Mouse (Mus musculus) intestine, embryonic 16.5 days (tissue): ENCODE measurements around the gene Srbd1. TPM values are rescaled to one million over a fixed set of nuclear protein-coding genes. Genes with fewer than 3 reads are reported as not detected.

Source experiments
- ATAC-seq: fragments of 200-750 bp; cut with Nextera tagmentation; 2 replicates; pipeline ENCODE4 v1.8.0; 2017; ENCODE audit warnings: moderate TSS enrichment, moderate library complexity
- H3K27ac ChIP-seq: fragments of 300-500 bp; sonication (generic); 2 replicates; pipeline ENCODE4 v1.5.1; 2014; ENCODE audit warnings: mild to moderate bottlenecking, low read length
- H3K27me3 ChIP-seq: fragments of 300-500 bp; sonication (generic); replicated peaks from 2 replicates; pipeline ENCODE4 v1.6.1; 2014; ENCODE audit warnings: low read length, control low read depth, mixed read lengths; ENCODE audit not compliant: control insufficient read depth, insufficient read depth
- H3K36me3 ChIP-seq: fragments of 300-500 bp; sonication (generic); 2 replicates; pipeline ENCODE4 v1.6.1; 2014; ENCODE audit warnings: low read length, control low read depth; ENCODE audit not compliant: control insufficient read depth, insufficient read depth
- H3K4me1 ChIP-seq: fragments of 300-500 bp; sonication (generic); 2 replicates; pipeline ENCODE4 v1.6.1; 2014; ENCODE audit warnings: low read length, control low read depth, mixed read lengths; ENCODE audit not compliant: control insufficient read depth, insufficient read depth
- H3K4me2 ChIP-seq: fragments of 300-500 bp; sonication (generic); 2 replicates; pipeline ENCODE4 v1.6.1; 2014; ENCODE audit warnings: low read depth, low read length, control low read depth
- H3K4me3 ChIP-seq: fragments of 300-500 bp; sonication (generic); 2 replicates; pipeline ENCODE4 v1.5.1; 2014; ENCODE audit warnings: mild to moderate bottlenecking, low read length
- H3K9ac ChIP-seq: fragments of 300-500 bp; sonication (generic); 2 replicates; pipeline ENCODE4 v1.6.1; 2014; ENCODE audit warnings: low read depth, low read length
- H3K9me3 ChIP-seq: fragments of 300-500 bp; sonication (generic); 2 replicates; pipeline ENCODE4 v1.6.1; 2016; ENCODE audit warnings: low read length, control low read depth; ENCODE audit not compliant: control insufficient read depth
- WGBS: fragments of 180-500 bp; shearing (Covaris S2); extraction: QIAGEN DNeasy Blood & Tissue Kit; methylation state at CpG from one replicate; pipeline ENCODE4 v1.1.7; 2014; 5-methylcytosine and 5-hydroxymethylcytosine counted together
- polyA plus RNA-seq: library from polyadenylated mRNA; unstranded; fragments of >200 nt; fragmentation: Nextera tagmentation; extraction: Ambion mirVana; gene quantifications from 2 replicates; pipeline ENCODE4 v1.2.1, GENCODE M21; 2015

The Srbd1 gene
- polyA plus RNA-seq, 1 experiment from 2014 or later = 13.3 TPM

- 93% methylated on average over 1 of the region's 1 CpGs for WGBS
- no peaks in the 10 kb centered on the region for H3K4me1 ChIP-seq
Observed at GRCm38 (mm10) chr17:86093124-86093523, 51.9 kb downstream of the Srbd1 start.

GRCm38 (mm10) chr17:86091631-86092030, 53.3 kb downstream of the Srbd1 start:
- H3K9ac ChIP-seq = no peak overlapping the region
- no peak overlapping the region for H3K4me3 ChIP-seq
- no peak overlapping the region for H3K4me2 ChIP-seq
- H3K27me3 ChIP-seq = no peaks in the 10 kb centered on the region
- no peaks in the 10 kb centered on the region for H3K36me3 ChIP-seq
- 74% methylated on average over 1 of the region's 1 CpGs for WGBS
- no peaks in the 10 kb centered on the region for H3K4me1 ChIP-seq
- no peak for ATAC-seq
- H3K9me3 ChIP-seq = no peaks in the 10 kb centered on the region
- H3K27ac ChIP-seq = no peak overlapping the region

More at GRCm38 (mm10) chr17:86093124-86093523, 51.9 kb downstream of the Srbd1 start:
- H3K9ac ChIP-seq = no peak overlapping the region
- no peaks in the 10 kb centered on the region for H3K9me3 ChIP-seq
- ATAC-seq = no peak
- no peak overlapping the region for H3K4me3 ChIP-seq
- no peak overlapping the region for H3K27ac ChIP-seq
- H3K36me3 ChIP-seq = no peaks in the 10 kb centered on the region
- H3K4me2 ChIP-seq = no peak overlapping the region
- H3K27me3 ChIP-seq = no peaks in the 10 kb centered on the region

GRCm38 (mm10) chr17:86089893-86090588, 54.9 kb downstream of the Srbd1 start:
- no peaks in the 10 kb centered on the region for H3K36me3 ChIP-seq
- WGBS = 73% methylated on average over 9 of the region's 9 CpGs
- H3K9me3 ChIP-seq = no peaks in the 10 kb centered on the region
- no peaks in the 10 kb centered on the region for H3K4me1 ChIP-seq
- no peaks in the 10 kb centered on the region for H3K27me3 ChIP-seq
- H3K4me2 ChIP-seq = no peak overlapping the region
- ATAC-seq = no peak
- no peak overlapping the region for H3K27ac ChIP-seq
- no peak overlapping the region for H3K9ac ChIP-seq
- no peak overlapping the region for H3K4me3 ChIP-seq

- Histone ChIP-seq H3K27ac (no peak overlapping the region), H3K9me3 (no peaks in the 10 kb centered on the region), H3K4me2 (no peak overlapping the region), H3K4me1 (peaks cover 5% of the 10 kb centered on the region; the same call in 1 of the 2 replicates), H3K36me3 (no peaks in the 10 kb centered on the region), H3K4me3 (no peak overlapping the region), H3K9ac (no peak overlapping the region), H3K27me3 (no peaks in the 10 kb centered on the region)
- WGBS = 93% methylated on average over 9 of the region's 9 CpGs
- ATAC-seq = no peak
Observed at GRCm38 (mm10) chr17:86087922-86088321, 57.1 kb downstream of the Srbd1 start.

- Histone ChIP-seq H3K9ac (no peak overlapping the region), H3K36me3 (no peaks in the 10 kb centered on the region), H3K27me3 (no peaks in the 10 kb centered on the region), H3K4me3 (no peak overlapping the region), H3K9me3 (no peaks in the 10 kb centered on the region), H3K4me1 (peaks cover 5% of the 10 kb centered on the region; the same call in 1 of the 2 replicates), H3K4me2 (no peak overlapping the region), H3K27ac (no peak overlapping the region)
- ATAC-seq = no peak
- WGBS = 79% methylated on average over 4 of the region's 4 CpGs
Observed at GRCm38 (mm10) chr17:86086191-86086590, 58.8 kb downstream of the Srbd1 start.

- H3K27ac ChIP-seq = no peak overlapping the region
- H3K4me1 ChIP-seq = peaks cover 5% of the 10 kb centered on the region; the same call in 1 of the 2 replicates
- H3K4me2 ChIP-seq = no peak overlapping the region
- H3K9me3 ChIP-seq = no peaks in the 10 kb centered on the region
- H3K36me3 ChIP-seq = no peaks in the 10 kb centered on the region
- H3K4me3 ChIP-seq = no peak overlapping the region
- no peak overlapping the region for H3K9ac ChIP-seq
- H3K27me3 ChIP-seq = no peaks in the 10 kb centered on the region
- no peak for ATAC-seq
- 66% methylated on average over 7 of the region's 7 CpGs for WGBS
Observed at GRCm38 (mm10) chr17:86083207-86083606, 61.8 kb downstream of the Srbd1 start.

- H3K9ac ChIP-seq = no peak overlapping the region
- no peak overlapping the region for H3K4me3 ChIP-seq
- H3K27ac ChIP-seq = no peak overlapping the region
- H3K36me3 ChIP-seq = no peaks in the 10 kb centered on the region
- no peak for ATAC-seq
- 77% methylated on average over 11 of the region's 11 CpGs for WGBS
- peaks cover under 1% of the 10 kb centered on the region; the same call in 1 of the 2 replicates for H3K4me1 ChIP-seq
- H3K27me3 ChIP-seq = no peaks in the 10 kb centered on the region
- no peak overlapping the region for H3K4me2 ChIP-seq
- H3K9me3 ChIP-seq = no peaks in the 10 kb centered on the region
Observed at GRCm38 (mm10) chr17:86078060-86078459, 66.9 kb downstream of the Srbd1 start.

- Histone ChIP-seq H3K4me3 (no peak overlapping the region), H3K36me3 (no peaks in the 10 kb centered on the region), H3K9ac (no peak overlapping the region), H3K27me3 (no peaks in the 10 kb centered on the region), H3K4me2 (no peak overlapping the region), H3K4me1 (no peaks in the 10 kb centered on the region), H3K27ac (no peak overlapping the region), H3K9me3 (no peaks in the 10 kb centered on the region)
- WGBS = 91% methylated on average over 3 of the region's 3 CpGs
- ATAC-seq = no peak
Observed at GRCm38 (mm10) chr17:86067444-86067843, 77.5 kb downstream of the Srbd1 start.

GRCm38 (mm10) chr17:86065833-86066232, 79.1 kb downstream of the Srbd1 start:
- H3K9me3 ChIP-seq = no peaks in the 10 kb centered on the region
- no peak overlapping the region for H3K4me2 ChIP-seq
- H3K36me3 ChIP-seq = no peaks in the 10 kb centered on the region
- H3K4me3 ChIP-seq = no peak overlapping the region
- H3K27me3 ChIP-seq = no peaks in the 10 kb centered on the region
- no peak overlapping the region for H3K9ac ChIP-seq
- no peaks in the 10 kb centered on the region for H3K4me1 ChIP-seq
- no peak for ATAC-seq
- WGBS = 91% methylated on average over 7 of the region's 7 CpGs
- H3K27ac ChIP-seq = no peak overlapping the region

GRCm38 (mm10) chr17:86063461-86063860, 81.5 kb downstream of the Srbd1 start:
- 10% methylated on average over 5 of the region's 5 CpGs for WGBS

More at GRCm38 (mm10) chr17:86063461-86063860, 81.5 kb downstream of the Srbd1 start:
- H3K9ac ChIP-seq = no peak overlapping the region
- no peak overlapping the region for H3K4me2 ChIP-seq
- no peaks in the 10 kb centered on the region for H3K36me3 ChIP-seq
- H3K27ac ChIP-seq = no peak overlapping the region
- no peaks in the 10 kb centered on the region for H3K4me1 ChIP-seq
- no peaks in the 10 kb centered on the region for H3K27me3 ChIP-seq
- H3K9me3 ChIP-seq = no peaks in the 10 kb centered on the region
- H3K4me3 ChIP-seq = no peak overlapping the region
- peak; percentile 42; the same call in 1 of the 2 replicates for ATAC-seq
